Mouse (Mus musculus): ENCODE measurements around the gene Jmjd1c. TPM values are rescaled to one million over a fixed set of nuclear protein-coding genes. Genes with fewer than 3 reads are reported as not detected.
A peak's percentile ranks its signal among the peaks of the same experiment; 100 is the strongest.

Jmjd1c gene
- polyA plus RNA-seq, 1 experiment from 2014 or later, result 59.5 TPM

DNA sequence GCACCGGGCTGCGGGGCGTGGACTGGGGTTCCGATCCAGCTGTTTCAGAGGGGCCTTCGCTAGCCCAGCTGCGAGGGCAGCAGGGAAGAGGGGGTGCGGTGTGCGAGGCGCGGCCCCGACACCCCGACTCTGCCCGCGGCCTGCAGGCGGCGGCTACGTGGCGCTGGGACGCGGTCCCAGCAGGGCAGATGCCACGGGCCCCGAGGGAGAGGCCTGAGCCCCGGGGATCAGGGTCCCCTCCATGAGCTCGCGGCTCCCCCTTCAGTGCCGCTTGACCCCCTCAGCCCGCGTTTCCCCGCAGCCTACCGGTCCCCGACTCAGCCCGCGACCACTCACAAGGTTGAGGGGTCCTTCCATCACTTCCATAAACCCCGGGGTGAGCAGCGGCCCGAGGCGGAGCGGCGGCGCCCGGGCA, 188.8 kb downstream of the Jmjd1c start:
- ATAC-seq (ENCODE audit: low FRiP score) (no peak; the same call in 1 of the 2 replicates), DNase-seq (ENCODE audit: low spot score) (no peak)
- peak overlapping the region; percentile 96 for H3K4me3 ChIP-seq (replicated peaks; ENCODE audit: low read length)
- no peaks in the 10 kb centered on the region for H3K27me3 ChIP-seq (ENCODE audit: control insufficient read depth, insufficient read depth, low read length)
- peak overlapping the region; percentile 70 for H3K27ac ChIP-seq
- H3K9ac ChIP-seq, result peak overlapping the region; percentile 92
- under 1% methylated on average over 31 of the region's 41 CpGs for WGBS
- H3K4me1 ChIP-seq (replicated peaks; ENCODE audit: control insufficient read depth, insufficient read depth, low read length), result peaks cover 25% of the 10 kb centered on the region
- H3K36me3 ChIP-seq (replicated peaks; ENCODE audit: control insufficient read depth, insufficient read depth), result no peaks in the 10 kb centered on the region
- no peaks in the 10 kb centered on the region for H3K9me3 ChIP-seq (ENCODE audit: control insufficient read depth, low read length)
- peak overlapping the region; percentile 94 for H3K4me2 ChIP-seq (replicated peaks)

DNA sequence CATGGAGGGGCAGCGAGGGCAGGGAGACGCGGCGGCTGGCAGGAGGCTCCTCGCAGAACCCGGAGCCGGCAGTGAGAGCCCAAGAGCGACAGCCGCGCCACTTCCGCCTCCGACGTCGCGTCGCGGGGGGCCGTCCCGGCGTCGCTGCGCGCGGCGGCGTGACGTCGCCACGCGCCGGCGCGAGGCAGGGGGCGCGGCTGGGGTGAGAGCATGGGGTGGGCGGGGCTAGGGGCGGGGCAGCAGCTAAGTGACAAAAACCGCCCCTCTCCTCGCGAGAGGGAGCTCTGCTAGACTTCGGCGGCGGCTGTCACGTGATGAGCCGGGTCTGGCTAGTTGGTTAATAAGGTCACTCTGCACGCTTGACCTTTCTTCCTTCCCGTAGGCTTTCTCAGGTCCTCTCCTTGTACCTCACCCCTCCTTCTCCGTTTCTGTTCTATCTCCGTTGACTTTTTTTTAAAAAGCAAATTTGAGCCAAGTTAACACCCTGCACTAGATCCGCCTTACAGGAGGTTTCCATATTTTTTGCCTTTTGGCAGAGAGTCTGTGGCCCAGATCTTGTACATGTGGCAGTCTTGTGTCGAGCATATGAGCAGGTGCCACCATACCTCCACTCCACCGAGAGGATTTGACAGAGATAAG, 189.4 kb downstream of the Jmjd1c start, which contains the start of gene Nrbf2:
Gene Nrbf2, minus strand, starts transcription at position 130 of the 639 bp plus-strand sequence.
- DNase-seq (ENCODE audit: low spot score) (peak; percentile 93), ATAC-seq (ENCODE audit: low FRiP score) (peak; percentile 93)
- Histone ChIP-seq H3K36me3 (replicated peaks; ENCODE audit: control insufficient read depth, insufficient read depth) (no peaks in the 10 kb centered on the region), H3K4me3 (replicated peaks; ENCODE audit: low read length) (peak within 1 kb of the TSS; percentile 96), H3K9ac (peak within 1 kb of the TSS; percentile 92), H3K27ac (peak within 1 kb of the TSS; percentile 79), H3K4me1 (replicated peaks; ENCODE audit: control insufficient read depth, insufficient read depth, low read length) (peaks cover 25% of the 10 kb centered on the region), H3K4me2 (replicated peaks) (peak within 1 kb of the TSS; percentile 94), H3K27me3 (ENCODE audit: control insufficient read depth, insufficient read depth, low read length) (no peaks in the 10 kb centered on the region), H3K9me3 (ENCODE audit: control insufficient read depth, low read length) (no peaks in the 10 kb centered on the region)
- WGBS, result 3% methylated on average over 47 of the region's 52 CpGs

DNA sequence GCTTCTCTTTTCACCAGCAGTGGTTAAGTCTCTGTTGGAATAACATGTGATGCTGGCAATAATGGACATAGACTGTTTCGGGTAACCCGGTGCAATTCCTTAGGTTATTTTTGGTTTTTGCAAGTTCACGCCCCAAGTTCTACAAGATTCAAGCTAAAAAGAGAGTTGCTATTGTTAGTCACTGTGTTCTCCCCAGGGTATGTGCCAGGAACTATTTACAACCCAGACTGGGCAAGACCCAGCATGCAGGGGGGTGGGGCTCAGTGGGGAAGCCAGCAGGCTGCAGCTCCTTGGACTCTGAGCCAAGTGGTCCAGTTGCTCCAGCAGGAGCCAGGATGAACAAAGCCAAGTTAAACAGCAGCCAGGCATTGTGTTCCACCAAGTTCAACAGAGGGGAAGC, 192.0 kb downstream of the Jmjd1c start:
- no peak for DNase-seq (ENCODE audit: low spot score)
- ATAC-seq (ENCODE audit: low FRiP score), result no peak
- no peak overlapping the region for H3K4me2 ChIP-seq (replicated peaks)
- H3K36me3 ChIP-seq (replicated peaks; ENCODE audit: control insufficient read depth, insufficient read depth), result no peaks in the 10 kb centered on the region
- 74% methylated on average over 3 of the region's 3 CpGs for WGBS
- no peak overlapping the region for H3K9ac ChIP-seq
- no peaks in the 10 kb centered on the region for H3K27me3 ChIP-seq (ENCODE audit: control insufficient read depth, insufficient read depth, low read length)
- no peak overlapping the region for H3K4me3 ChIP-seq (replicated peaks; ENCODE audit: low read length)
- H3K4me1 ChIP-seq (replicated peaks; ENCODE audit: control insufficient read depth, insufficient read depth, low read length), result peaks cover 18% of the 10 kb centered on the region
- H3K27ac ChIP-seq, result no peak overlapping the region
- no peaks in the 10 kb centered on the region for H3K9me3 ChIP-seq (ENCODE audit: control insufficient read depth, low read length)

- Histone ChIP-seq H3K27me3 (ENCODE audit: control insufficient read depth, insufficient read depth, low read length) (no peaks in the 10 kb centered on the region), H3K27ac (no peak overlapping the region), H3K4me1 (replicated peaks; ENCODE audit: control insufficient read depth, insufficient read depth, low read length) (peaks cover 1% of the 10 kb centered on the region), H3K36me3 (replicated peaks; ENCODE audit: control insufficient read depth, insufficient read depth) (no peaks in the 10 kb centered on the region), H3K4me2 (replicated peaks) (no peak overlapping the region), H3K4me3 (replicated peaks; ENCODE audit: low read length) (no peak overlapping the region), H3K9me3 (ENCODE audit: control insufficient read depth, low read length) (no peaks in the 10 kb centered on the region), H3K9ac (no peak overlapping the region)
- ATAC-seq (ENCODE audit: low FRiP score) (no peak), DNase-seq (ENCODE audit: low spot score) (no peak)
- WGBS, result 78% methylated on average over 4 of the region's 4 CpGs
These were observed 194.7 kb downstream of the Jmjd1c start for GRCm38 (mm10) chr10:67290622-67291021.

GRCm38 (mm10) chr10:67291087-67291486, 195.2 kb downstream of the Jmjd1c start:
- DNase-seq (ENCODE audit: low spot score) (no peak), ATAC-seq (ENCODE audit: low FRiP score) (no peak)
- WGBS, result 85% methylated on average over 8 of the region's 8 CpGs
- H3K4me2 ChIP-seq (replicated peaks), result no peak overlapping the region
- H3K27ac ChIP-seq, result no peak overlapping the region
- H3K36me3 ChIP-seq (replicated peaks; ENCODE audit: control insufficient read depth, insufficient read depth), result no peaks in the 10 kb centered on the region
- H3K9me3 ChIP-seq (ENCODE audit: control insufficient read depth, low read length), result no peaks in the 10 kb centered on the region
- H3K9ac ChIP-seq, result no peak overlapping the region
- no peaks in the 10 kb centered on the region for H3K27me3 ChIP-seq (ENCODE audit: control insufficient read depth, insufficient read depth, low read length)
- H3K4me1 ChIP-seq (replicated peaks; ENCODE audit: control insufficient read depth, insufficient read depth, low read length), result no peaks in the 10 kb centered on the region
- no peak overlapping the region for H3K4me3 ChIP-seq (replicated peaks; ENCODE audit: low read length)

- Histone ChIP-seq H3K9ac (no peak overlapping the region), H3K36me3 (replicated peaks; ENCODE audit: control insufficient read depth, insufficient read depth) (no peaks in the 10 kb centered on the region), H3K9me3 (ENCODE audit: control insufficient read depth, low read length) (no peaks in the 10 kb centered on the region), H3K4me1 (replicated peaks; ENCODE audit: control insufficient read depth, insufficient read depth, low read length) (no peaks in the 10 kb centered on the region), H3K27me3 (ENCODE audit: control insufficient read depth, insufficient read depth, low read length) (no peaks in the 10 kb centered on the region), H3K4me2 (replicated peaks) (no peak overlapping the region), H3K4me3 (replicated peaks; ENCODE audit: low read length) (no peak overlapping the region), H3K27ac (no peak overlapping the region)
- ATAC-seq (ENCODE audit: low FRiP score) (no peak), DNase-seq (ENCODE audit: low spot score) (no peak)
- 83% methylated on average over 5 of the region's 5 CpGs for WGBS
These were observed 199.4 kb downstream of the Jmjd1c start for GRCm38 (mm10) chr10:67295331-67295730.

DNA sequence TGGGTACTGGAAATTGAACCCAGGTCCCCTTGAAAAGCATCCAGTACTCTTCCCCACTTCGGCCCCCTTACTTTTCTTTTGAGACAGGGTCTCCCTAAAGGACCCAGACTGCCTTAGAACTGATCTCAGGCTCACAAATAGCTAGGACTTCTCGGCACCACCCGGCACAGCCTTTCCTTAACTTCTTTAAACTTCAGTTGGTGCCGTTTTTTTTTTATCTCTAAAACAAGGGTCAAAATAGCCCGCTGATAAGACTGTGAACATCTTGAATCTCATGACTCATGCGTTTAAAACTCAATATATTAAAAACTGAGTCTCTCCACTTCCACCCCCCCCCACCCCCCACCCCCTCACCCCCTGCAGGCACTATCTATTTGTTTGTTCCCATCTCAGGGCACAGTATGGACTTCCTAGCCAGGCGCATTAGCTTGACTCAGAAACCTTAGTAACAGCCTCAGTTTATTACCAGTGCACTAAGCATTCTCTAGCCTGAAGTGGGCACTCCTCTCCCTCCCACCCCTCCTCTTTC, 200.1 kb downstream of the Jmjd1c start:
- Histone ChIP-seq H3K4me2 (replicated peaks) (no peak overlapping the region), H3K27me3 (ENCODE audit: control insufficient read depth, insufficient read depth, low read length) (no peaks in the 10 kb centered on the region), H3K9ac (no peak overlapping the region), H3K4me3 (replicated peaks; ENCODE audit: low read length) (no peak overlapping the region), H3K36me3 (replicated peaks; ENCODE audit: control insufficient read depth, insufficient read depth) (no peaks in the 10 kb centered on the region), H3K27ac (no peak overlapping the region), H3K9me3 (ENCODE audit: control insufficient read depth, low read length) (no peaks in the 10 kb centered on the region), H3K4me1 (replicated peaks; ENCODE audit: control insufficient read depth, insufficient read depth, low read length) (no peaks in the 10 kb centered on the region)
- WGBS, result 86% methylated on average over 7 of the region's 7 CpGs
- no peak for ATAC-seq (ENCODE audit: low FRiP score)
- no peak for DNase-seq (ENCODE audit: low spot score)

DNA sequence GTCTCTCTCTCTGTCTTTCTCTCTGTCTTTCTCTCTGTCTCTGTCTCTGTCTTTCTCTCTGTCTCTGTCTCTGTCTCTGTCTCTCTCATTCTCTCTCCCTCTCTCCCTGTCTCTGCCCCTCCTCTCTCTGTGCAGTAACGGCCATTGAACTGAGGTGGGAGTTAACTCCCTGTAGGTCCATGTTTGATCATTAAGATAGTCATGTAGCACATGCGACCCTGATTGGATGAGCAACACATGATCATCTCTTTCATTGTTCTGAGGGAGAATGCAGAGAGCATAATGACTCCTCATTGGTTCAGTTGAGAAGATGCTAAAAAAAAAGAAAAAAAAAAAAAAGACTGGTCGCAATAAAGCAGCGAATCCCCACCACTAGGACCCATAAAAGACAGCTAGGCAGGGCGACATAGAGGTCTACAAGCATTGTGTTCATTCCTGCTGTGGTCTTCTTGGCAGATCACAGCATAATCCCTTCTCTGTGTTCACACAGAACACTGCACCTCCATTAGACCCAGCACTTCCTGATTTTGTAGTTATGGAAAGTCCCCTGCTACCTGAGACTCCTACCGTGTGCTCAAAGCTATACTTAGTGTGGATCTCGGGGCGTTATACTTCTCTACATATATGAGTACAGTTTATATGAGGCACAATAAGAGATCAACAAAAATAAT, 200.7 kb downstream of the Jmjd1c start:
- ATAC-seq (ENCODE audit: low FRiP score), result no peak
- Histone ChIP-seq H3K4me2 (replicated peaks) (no peak overlapping the region), H3K27me3 (ENCODE audit: control insufficient read depth, insufficient read depth, low read length) (no peaks in the 10 kb centered on the region), H3K4me1 (replicated peaks; ENCODE audit: control insufficient read depth, insufficient read depth, low read length) (no peaks in the 10 kb centered on the region), H3K36me3 (replicated peaks; ENCODE audit: control insufficient read depth, insufficient read depth) (no peaks in the 10 kb centered on the region), H3K27ac (no peak overlapping the region), H3K9ac (no peak overlapping the region), H3K4me3 (replicated peaks; ENCODE audit: low read length) (no peak overlapping the region), H3K9me3 (ENCODE audit: control insufficient read depth, low read length) (no peaks in the 10 kb centered on the region)
- DNase-seq (ENCODE audit: low spot score), result no peak
- WGBS, result 89% methylated on average over 8 of the region's 8 CpGs

DNA sequence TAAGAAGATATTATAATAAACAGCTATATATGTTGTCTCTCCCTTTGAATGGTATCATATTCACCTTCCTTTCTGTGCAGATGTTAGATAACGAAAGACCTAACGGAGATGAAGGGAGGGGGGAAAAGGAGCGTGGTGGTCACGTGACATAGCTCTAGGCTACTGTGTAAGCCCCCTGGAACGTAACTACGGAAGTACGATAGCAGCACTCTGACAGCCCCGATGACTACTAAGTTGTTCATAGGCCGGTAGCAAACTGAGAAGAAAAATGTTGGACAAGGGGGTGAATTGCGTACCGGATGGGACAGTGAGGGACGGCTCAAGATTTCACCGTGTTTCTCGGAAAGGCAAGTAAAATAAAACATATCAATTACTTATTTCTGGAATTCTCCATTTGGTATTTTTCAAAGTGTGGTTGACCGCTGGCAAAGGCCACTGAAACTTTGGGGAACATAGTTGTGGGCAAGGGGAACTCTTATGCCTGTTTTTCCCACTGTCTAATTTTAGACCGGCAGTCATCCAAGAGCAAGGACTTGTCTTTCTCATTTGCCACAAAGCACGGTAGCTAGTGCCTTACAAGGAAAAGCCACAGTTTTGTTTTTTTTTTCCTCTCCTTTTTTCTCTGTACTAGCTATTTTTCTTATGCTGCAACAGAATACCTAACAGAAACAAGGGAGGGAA, 201.4 kb downstream of the Jmjd1c start:
- Histone ChIP-seq H3K4me1 (replicated peaks; ENCODE audit: control insufficient read depth, insufficient read depth, low read length) (no peaks in the 10 kb centered on the region), H3K9ac (no peak overlapping the region), H3K27me3 (ENCODE audit: control insufficient read depth, insufficient read depth, low read length) (no peaks in the 10 kb centered on the region), H3K27ac (no peak overlapping the region), H3K4me2 (replicated peaks) (no peak overlapping the region), H3K36me3 (replicated peaks; ENCODE audit: control insufficient read depth, insufficient read depth) (no peaks in the 10 kb centered on the region), H3K4me3 (replicated peaks; ENCODE audit: low read length) (no peak overlapping the region), H3K9me3 (ENCODE audit: control insufficient read depth, low read length) (no peaks in the 10 kb centered on the region)
- DNase-seq (ENCODE audit: low spot score), result no peak
- ATAC-seq (ENCODE audit: low FRiP score), result no peak
- 90% methylated on average over 17 of the region's 17 CpGs for WGBS

Measured in hindbrain, embryonic 14.5 days (tissue).